In the genomic region with DNA sequence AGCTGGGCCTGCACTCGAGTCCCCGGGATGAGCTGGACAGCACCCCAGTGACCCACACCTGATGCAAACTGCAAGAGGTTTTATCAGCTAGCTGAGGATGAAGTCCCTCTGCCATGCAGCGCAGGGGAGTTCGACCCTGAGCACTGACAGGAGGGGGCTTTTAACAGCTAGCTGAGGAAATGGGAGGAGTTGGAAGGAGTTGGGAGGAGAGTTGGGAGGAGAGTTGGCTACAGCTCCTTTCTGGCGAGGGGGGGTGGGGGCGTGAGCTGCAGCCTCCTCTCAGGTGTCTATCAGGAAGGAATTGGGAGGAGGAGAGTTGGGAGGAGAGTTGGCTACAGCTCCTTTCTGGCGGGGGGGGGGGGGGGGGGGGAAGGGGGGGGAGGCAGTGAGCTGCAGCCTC, we compare ENCODE assay signal across 6 mouse cellular contexts. TPM values are rescaled to one million over a fixed set of nuclear protein-coding genes. Genes with fewer than 3 reads are reported as not detected.
"Had no signal": no experiment of that assay in that cellular context is flagged by ENCODE, and none has a peak within 500 bp of the region (broad histone marks: within the 10 kb centered on the region; RNA-seq: fewer than 3 reads in every experiment).

No protein-coding gene starts in this region.

RNA-seq across cellular contexts. Expression of gene Ifi27l2a, which starts 0.8 kb away (rescaled TPM):
- polyA plus RNA-seq: neural tube, embryonic 14.5 days had no signal

RNA-seq across cellular contexts. Expression of gene Ifi27l2b, which starts 12.8 kb away (rescaled TPM):
- total RNA-seq: neutrophil, adult 5-6 weeks had no signal
- polyA plus RNA-seq: neural tube, embryonic 12.5 days; neural tube, embryonic 13.5 days; neural tube, embryonic 14.5 days; neural tube, embryonic 15.5 days; testis, adult 2 months had no signal
